Mouse (Mus musculus) MEL (cell line): Measurements from ENCODE around the gene Map3k21.

Source experiments
- CTCF ChIP-seq, 3 experiments: IDR thresholded peaks in 2 of 3; conservative IDR thresholded peaks in 1 of 3; 2 replicates each; pipeline ENCODE4 v1.5.1; 2011 to 2012; ENCODE audit warnings: low read length in 3 of 3, low read depth in 2 of 3, mild to moderate bottlenecking in 2 of 3, improper control_type of control experiment in 1 of 3, inconsistent platforms in 1 of 3, mixed read lengths in 1 of 3, moderate library complexity in 1 of 3; ENCODE audit not compliant: control insufficient read depth in 1 of 3, insufficient read depth in 1 of 3, poor library complexity in 1 of 3, severe bottlenecking in 1 of 3
- EP300 ChIP-seq, 2 experiments: IDR thresholded peaks; 2 replicates each; pipeline ENCODE4 v1.6.1; 2011; ENCODE audit warnings: improper control_type of control experiment in 2 of 2, low read length in 2 of 2, low read depth in 1 of 2, mild to moderate bottlenecking in 1 of 2
- KAT2A ChIP-seq: conservative IDR thresholded peaks from 2 replicates; pipeline ENCODE4 v1.6.1; 2012; ENCODE audit warnings: low read depth, low read length, improper control_type of control experiment, inconsistent platforms
- NRF1 ChIP-seq: IDR thresholded peaks from 2 replicates; pipeline ENCODE4 v1.6.1; 2014; ENCODE audit warnings: low read depth, mild to moderate bottlenecking, inconsistent platforms, low read length, improper control_type of control experiment, moderate library complexity; ENCODE audit not compliant: poor library complexity, insufficient read depth, severe bottlenecking
- POLR2A ChIP-seq, 2 experiments: IDR thresholded peaks; 2 replicates each; pipeline ENCODE4 v1.6.1; 2011 to 2012; ENCODE audit warnings: low read length in 2 of 2, mild to moderate bottlenecking in 2 of 2, control low read depth in 1 of 2, improper control_type of control experiment in 1 of 2, low read depth in 1 of 2, moderate library complexity in 1 of 2; ENCODE audit not compliant: control insufficient read depth in 1 of 2, insufficient read depth in 1 of 2, poor library complexity in 1 of 2
- TCF12 ChIP-seq: IDR thresholded peaks from 2 replicates; pipeline ENCODE4 v1.6.1; 2014; ENCODE audit warnings: low read depth, mild to moderate bottlenecking, inconsistent platforms, low read length, improper control_type of control experiment, moderate library complexity
- USF2 ChIP-seq, 2 experiments: IDR thresholded peaks; 2 replicates each; pipeline ENCODE4 v1.6.1; 2011 to 2012; ENCODE audit warnings: improper control_type of control experiment in 2 of 2, low read length in 2 of 2, borderline replicate concordance in 1 of 2, inconsistent platforms in 1 of 2, low read depth in 1 of 2, mild to moderate bottlenecking in 1 of 2; ENCODE audit not compliant: insufficient read depth in 1 of 2

- no peak for TF ChIP-seq POLR2A (IDR thresholded peaks at IDR 0.05; ENCODE audit: control insufficient read depth in 1 of 2, insufficient read depth in 1 of 2, low read depth in 1 of 2, low read length in 2 of 2, poor library complexity in 1 of 2)
- TF ChIP-seq NRF1 = no peak
- no peak for TF ChIP-seq TCF12
- no peak for TF ChIP-seq USF2 (IDR thresholded peaks at IDR 0.05; ENCODE audit: borderline replicate concordance in 1 of 2, insufficient read depth in 1 of 2, low read depth in 1 of 2, low read length in 2 of 2)
- TF ChIP-seq CTCF (IDR thresholded peaks at IDR 0.05 in 2 of 3, conservative IDR thresholded peaks at IDR 0.05 in 1 of 3; ENCODE audit: control insufficient read depth in 1 of 3, insufficient read depth in 1 of 3, low read depth in 2 of 3, low read length in 3 of 3, poor library complexity in 1 of 3, severe bottlenecking in 1 of 3) = peak; percentile 7 to 36 (median 9); a peak in 3 of 6 replicates
- no peak for TF ChIP-seq EP300 (IDR thresholded peaks at IDR 0.05; ENCODE audit: low read depth in 1 of 2, low read length in 2 of 2)
- no peak for TF ChIP-seq KAT2A
Observed at GRCm38 (mm10) chr8:125907311-125907710, 2.9 kb upstream of the Map3k21 start.
